Mouse (Mus musculus): ENCODE measurements around the gene Pacsin1. TPM values are rescaled to one million over a fixed set of nuclear protein-coding genes. Genes with fewer than 3 reads are reported as not detected.
"Not testable (repeated sequence)": the region's sequence is repeated elsewhere in the genome, so short reads cannot be mapped to it uniquely, and the experiment has no call there.

Gene Pacsin1
- polyA plus RNA-seq, 1 experiment from 2014 or later, result 32.1 TPM

DNA sequence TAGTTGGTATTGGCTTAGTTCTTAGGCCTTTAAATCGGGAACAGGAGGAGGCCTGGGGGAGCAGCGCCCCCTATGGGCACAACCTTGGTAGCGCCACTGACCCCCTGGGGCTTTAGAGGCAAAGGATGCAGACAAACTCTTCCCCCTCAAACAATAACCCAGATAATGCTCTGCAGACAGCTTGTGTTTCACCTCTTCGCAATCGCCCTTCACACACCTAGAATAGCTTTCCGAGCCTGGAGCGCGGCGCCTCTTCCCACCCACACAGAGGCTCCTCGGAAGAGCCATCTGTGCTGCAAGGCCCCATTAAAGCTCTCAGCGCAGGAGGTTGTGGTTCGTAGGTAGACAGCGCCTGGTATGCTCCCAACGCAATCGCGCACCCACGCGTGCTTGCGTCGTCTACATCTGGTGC is 16.4 kb upstream of the Pacsin1 start:
- H3K27ac ChIP-seq (replicated peaks), result no peak overlapping the region
- no peak for ATAC-seq (replicated peaks)
- no peaks in the 10 kb centered on the region for H3K36me3 ChIP-seq
- H3K9ac ChIP-seq (replicated peaks), result no peak overlapping the region
- no peaks in the 10 kb centered on the region for H3K27me3 ChIP-seq
- 69% methylated on average over 20 of the region's 20 CpGs for WGBS
- no peak overlapping the region for H3K4me2 ChIP-seq (replicated peaks)
- H3K9me3 ChIP-seq, result no peaks in the 10 kb centered on the region
- H3K4me1 ChIP-seq, result peaks cover 31% of the 10 kb centered on the region
- H3K4me3 ChIP-seq, result no peak overlapping the region

DNA sequence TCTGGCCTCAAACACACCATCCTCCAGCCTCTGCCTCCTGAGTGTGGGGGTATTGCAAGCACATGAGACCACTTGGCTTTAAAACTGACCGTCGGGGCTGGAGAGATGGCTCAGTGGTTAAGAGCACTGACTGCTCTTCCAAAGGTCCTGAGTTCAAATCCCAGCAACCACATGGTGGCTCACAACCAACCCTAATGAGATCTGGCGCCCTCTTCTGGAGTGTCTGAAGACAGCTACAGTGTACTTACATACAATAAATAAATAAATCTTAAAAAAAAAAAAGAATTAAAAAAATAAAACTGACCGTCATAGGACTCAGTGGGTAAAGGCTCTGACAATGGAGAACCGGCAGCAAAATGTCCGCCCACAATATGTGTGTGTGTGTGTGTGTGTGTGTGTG is 15.5 kb upstream of the Pacsin1 start:
- not testable (repeated sequence) for H3K27me3 ChIP-seq; H3K4me3 ChIP-seq; H3K36me3 ChIP-seq; H3K9me3 ChIP-seq; H3K4me2 ChIP-seq (replicated peaks); H3K9ac ChIP-seq (replicated peaks); ATAC-seq (replicated peaks); H3K27ac ChIP-seq (replicated peaks)
- peaks cover 25% of the 10 kb centered on the region for H3K4me1 ChIP-seq
- 89% methylated on average over 6 of the region's 6 CpGs for WGBS

DNA sequence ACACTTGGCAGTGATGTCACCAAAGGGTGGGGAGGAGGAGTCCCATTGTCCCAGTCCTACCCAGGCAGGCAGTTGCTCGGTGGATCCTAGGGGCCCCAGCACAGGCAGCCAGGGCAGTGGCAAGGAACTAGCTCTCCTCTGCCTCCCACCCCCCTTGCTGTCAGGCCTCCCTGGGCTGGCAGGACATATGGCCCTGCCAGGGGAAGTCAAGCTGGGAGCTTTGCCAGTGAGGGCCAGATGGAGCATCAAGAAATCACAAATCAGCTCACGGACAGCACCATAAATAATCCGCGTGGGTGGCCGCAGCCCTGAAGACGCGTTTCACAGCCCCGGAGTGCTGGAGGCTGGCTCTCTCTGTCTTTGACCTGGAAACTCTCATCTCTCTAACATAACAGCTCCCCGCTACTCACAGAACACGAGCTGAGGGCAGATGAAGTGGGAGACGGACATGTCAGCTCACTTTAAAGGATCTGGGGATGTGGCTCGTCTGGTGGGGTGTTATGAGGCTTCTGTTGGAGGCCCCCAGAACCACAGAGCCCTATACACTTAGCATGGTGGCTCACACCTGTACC is 12.7 kb upstream of the Pacsin1 start:
- Histone ChIP-seq H3K4me1 (peaks cover 14% of the 10 kb centered on the region), H3K9ac (replicated peaks) (peak overlapping the region; percentile 28; the same call in 1 of the 2 replicates), H3K9me3 (no peaks in the 10 kb centered on the region), H3K27ac (replicated peaks) (peak overlapping the region; percentile 81), H3K36me3 (no peaks in the 10 kb centered on the region), H3K4me3 (no peak overlapping the region), H3K4me2 (replicated peaks) (peak overlapping the region; percentile 19), H3K27me3 (no peaks in the 10 kb centered on the region)
- peak; percentile 84 for ATAC-seq (replicated peaks)
- WGBS, result 33% methylated on average over 12 of the region's 12 CpGs

DNA sequence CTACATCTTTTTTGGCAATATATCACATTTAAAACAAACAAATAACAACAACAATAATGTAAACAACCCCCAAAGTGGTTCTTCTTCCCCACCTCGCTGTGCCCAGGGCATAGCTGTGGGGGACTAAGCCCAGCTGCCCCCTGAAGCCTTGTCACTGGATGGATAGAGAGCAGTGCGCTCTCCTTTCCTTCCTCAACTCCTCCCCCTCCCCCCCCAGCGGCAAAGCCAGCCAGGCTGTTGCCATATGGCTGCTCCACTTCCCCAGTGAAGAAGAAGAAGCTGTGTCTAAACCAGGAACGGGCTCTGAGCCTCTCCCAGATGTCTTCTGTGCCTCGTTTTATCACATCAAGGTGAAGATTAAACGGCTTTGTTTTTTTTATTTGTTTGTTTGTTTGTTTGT is 12.2 kb upstream of the Pacsin1 start:
- H3K4me2 ChIP-seq (replicated peaks), result peak overlapping the region; percentile 19
- no peaks in the 10 kb centered on the region for H3K9me3 ChIP-seq
- no peaks in the 10 kb centered on the region for H3K27me3 ChIP-seq
- H3K27ac ChIP-seq (replicated peaks), result peak overlapping the region; percentile 81
- H3K4me3 ChIP-seq, result no peak overlapping the region
- peak; percentile 58 for ATAC-seq (replicated peaks)
- peaks cover 14% of the 10 kb centered on the region for H3K4me1 ChIP-seq
- no peak overlapping the region for H3K9ac ChIP-seq (replicated peaks)
- 40% methylated on average over 6 of the region's 6 CpGs for WGBS
- H3K36me3 ChIP-seq, result no peaks in the 10 kb centered on the region

DNA sequence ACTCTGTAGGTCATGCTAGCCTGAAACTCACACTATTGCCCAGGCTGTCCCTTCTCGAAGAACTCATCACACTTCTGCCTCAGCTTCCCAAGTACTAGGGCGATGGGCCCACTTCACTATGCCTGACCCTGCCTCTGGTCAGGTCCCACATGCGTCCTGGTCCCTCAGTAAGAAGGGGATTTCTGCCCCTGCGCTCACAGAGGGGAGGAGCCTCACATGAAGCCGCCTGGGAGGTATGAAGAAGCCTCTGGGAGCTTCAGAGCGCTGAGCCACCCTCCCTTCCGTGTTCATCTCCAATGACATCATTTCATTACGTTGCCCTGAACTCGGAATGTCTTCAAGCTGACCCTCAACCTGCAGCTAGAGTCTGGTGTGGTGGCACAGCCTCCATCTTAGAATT is 11.6 kb upstream of the Pacsin1 start:
- Histone ChIP-seq H3K4me1 (peaks cover 14% of the 10 kb centered on the region), H3K27ac (replicated peaks) (peak overlapping the region; percentile 81), H3K9ac (replicated peaks) (no peak overlapping the region), H3K27me3 (no peaks in the 10 kb centered on the region), H3K4me3 (no peak overlapping the region), H3K4me2 (replicated peaks) (no peak overlapping the region), H3K9me3 (no peaks in the 10 kb centered on the region), H3K36me3 (no peaks in the 10 kb centered on the region)
- ATAC-seq (replicated peaks), result no peak
- 85% methylated on average over 9 of the region's 9 CpGs for WGBS

DNA sequence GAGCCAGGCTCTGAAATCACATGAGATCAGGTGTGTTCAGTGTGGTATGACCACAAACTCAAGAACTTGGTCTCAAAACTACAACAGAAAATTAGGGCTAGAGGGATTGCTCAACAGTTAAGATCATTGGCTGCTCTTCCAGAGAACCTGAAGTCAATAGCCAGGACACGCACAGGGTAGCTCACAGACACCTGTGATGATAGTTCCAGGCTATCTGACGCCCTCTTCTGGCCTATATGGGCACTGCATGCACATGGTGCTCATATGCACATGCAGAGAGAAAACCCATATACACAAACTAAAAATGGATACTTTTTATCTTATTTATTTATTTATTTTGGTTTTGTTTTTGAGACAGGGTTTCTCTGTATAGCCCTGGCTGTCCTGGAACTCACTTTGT is 10.7 kb upstream of the Pacsin1 start:
- WGBS, result 32% methylated on average over 2 of the region's 2 CpGs
- no peak overlapping the region for H3K4me2 ChIP-seq (replicated peaks)
- ATAC-seq (replicated peaks), result no peak
- no peak overlapping the region for H3K27ac ChIP-seq (replicated peaks)
- no peaks in the 10 kb centered on the region for H3K36me3 ChIP-seq
- H3K4me3 ChIP-seq, result no peak overlapping the region
- no peak overlapping the region for H3K9ac ChIP-seq (replicated peaks)
- H3K27me3 ChIP-seq, result no peaks in the 10 kb centered on the region
- H3K9me3 ChIP-seq, result no peaks in the 10 kb centered on the region
- peaks cover 14% of the 10 kb centered on the region for H3K4me1 ChIP-seq

DNA sequence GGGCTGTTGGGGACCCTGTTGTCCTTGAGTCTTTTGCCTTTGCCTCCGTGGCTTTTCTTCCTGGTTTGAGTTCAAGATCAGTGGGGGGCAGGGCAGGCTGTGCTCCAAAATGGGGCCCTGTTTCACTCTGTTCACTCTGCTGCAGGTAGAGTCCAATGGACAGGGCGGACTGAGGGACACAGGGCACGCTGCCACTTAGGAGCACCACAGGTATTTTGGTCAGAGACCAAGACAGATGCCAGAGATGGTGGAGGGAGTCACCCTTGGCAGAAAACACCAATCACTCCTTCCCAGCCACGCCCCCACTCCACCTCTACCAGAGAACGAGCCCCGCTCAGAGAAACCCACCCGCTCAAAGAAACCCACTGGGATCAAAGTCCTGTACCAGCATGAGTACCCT is 9.5 kb upstream of the Pacsin1 start:
- Histone ChIP-seq H3K4me2 (replicated peaks) (no peak overlapping the region), H3K27me3 (no peaks in the 10 kb centered on the region; the same call in 1 of the 2 replicates), H3K9ac (replicated peaks) (no peak overlapping the region), H3K9me3 (no peaks in the 10 kb centered on the region), H3K4me3 (no peak overlapping the region), H3K27ac (replicated peaks) (no peak overlapping the region), H3K36me3 (no peaks in the 10 kb centered on the region), H3K4me1 (peaks cover 14% of the 10 kb centered on the region)
- 53% methylated on average over 7 of the region's 7 CpGs for WGBS
- no peak for ATAC-seq (replicated peaks)

DNA sequence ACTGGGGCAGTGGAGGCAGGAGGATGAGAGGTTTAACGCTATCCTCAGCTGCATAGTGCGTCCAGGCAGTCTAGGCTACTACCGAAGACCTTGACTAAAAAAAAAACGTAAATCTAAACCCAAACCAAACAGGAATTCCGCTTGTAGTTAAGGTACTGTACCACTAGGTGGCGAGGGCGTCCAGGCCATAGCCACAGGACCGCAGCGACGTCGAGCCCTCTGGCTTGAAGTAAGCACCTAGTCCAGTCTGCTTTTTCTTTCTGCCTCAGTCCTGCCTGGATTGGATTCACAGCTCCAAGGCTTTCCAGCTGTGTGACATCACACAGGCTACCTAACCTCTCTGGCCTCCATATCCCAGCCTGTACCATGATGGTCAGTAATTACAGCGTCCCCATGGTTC is 5.1 kb upstream of the Pacsin1 start:
- H3K4me3 ChIP-seq, result no peak overlapping the region
- H3K9ac ChIP-seq (replicated peaks), result no peak overlapping the region
- ATAC-seq (replicated peaks), result no peak
- H3K27ac ChIP-seq (replicated peaks), result no peak overlapping the region
- no peaks in the 10 kb centered on the region for H3K36me3 ChIP-seq
- H3K4me1 ChIP-seq, result peaks cover 4% of the 10 kb centered on the region; the same call in 1 of the 2 replicates
- H3K27me3 ChIP-seq, result no peaks in the 10 kb centered on the region; the same call in 1 of the 2 replicates
- H3K9me3 ChIP-seq, result no peaks in the 10 kb centered on the region
- WGBS, result 14% methylated on average over 12 of the region's 12 CpGs
- no peak overlapping the region for H3K4me2 ChIP-seq (replicated peaks)

DNA sequence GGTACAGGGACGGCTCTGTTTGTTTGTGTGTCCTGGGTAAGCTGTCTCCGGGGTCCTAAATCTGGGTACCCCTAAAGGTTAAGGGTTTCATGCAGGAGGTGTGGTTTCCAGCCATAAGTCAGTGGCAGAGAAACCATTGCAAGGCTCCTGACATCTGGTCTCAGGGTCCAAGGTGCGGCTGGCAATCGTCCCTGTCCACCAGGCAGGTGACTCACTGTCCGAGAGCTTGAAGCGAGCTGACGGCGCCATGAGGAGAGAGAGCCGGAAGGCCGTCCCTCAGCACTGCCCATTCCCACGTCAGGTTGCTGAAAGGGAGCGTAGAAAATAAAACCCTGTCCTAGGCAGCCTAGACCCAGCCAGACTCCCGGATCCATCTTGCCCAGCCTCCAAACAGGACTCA is 4.7 kb upstream of the Pacsin1 start:
- WGBS, result 83% methylated on average over 13 of the region's 13 CpGs

DNA sequence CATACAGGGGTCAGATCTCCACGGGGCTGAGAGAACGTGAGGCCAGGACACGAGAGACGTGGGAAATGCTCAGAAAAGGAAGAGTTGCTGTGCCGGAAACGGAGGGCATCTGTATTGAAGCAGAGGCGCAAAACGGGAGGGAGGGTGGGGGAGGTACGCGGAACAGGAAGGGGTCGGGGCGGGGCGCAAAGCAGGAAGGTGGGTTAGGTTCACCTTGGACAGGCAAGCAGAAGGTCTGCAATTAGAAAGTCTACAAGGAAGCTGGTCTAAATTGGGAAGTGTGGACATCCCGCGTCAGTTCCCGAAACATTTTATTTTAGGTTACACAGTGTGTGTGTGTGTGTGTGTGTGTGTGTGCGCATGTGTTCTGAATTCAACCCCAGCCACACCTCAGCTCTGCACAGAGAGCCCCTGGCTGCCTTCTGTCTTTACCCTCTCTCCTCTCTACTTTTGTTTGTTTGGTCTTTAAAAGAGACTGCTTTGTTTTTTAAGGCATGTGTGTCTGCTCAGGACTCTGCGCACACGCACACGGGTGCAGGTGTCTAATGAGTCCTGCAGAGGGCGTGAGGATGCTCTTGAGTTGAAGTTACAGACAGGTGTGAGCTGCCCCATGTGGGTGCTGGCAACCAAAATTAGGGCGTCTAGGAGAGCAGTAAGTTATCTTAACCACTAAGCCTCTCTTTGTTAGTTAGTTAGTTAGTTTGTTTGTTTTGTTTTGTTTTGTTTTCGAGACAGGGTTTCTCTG is 3.1 kb upstream of the Pacsin1 start:
- ATAC-seq (replicated peaks), result no peak
- no peak overlapping the region for H3K4me2 ChIP-seq (replicated peaks)
- peaks cover 20% of the 10 kb centered on the region for H3K4me1 ChIP-seq
- no peaks in the 10 kb centered on the region for H3K9me3 ChIP-seq
- no peak overlapping the region for H3K27ac ChIP-seq (replicated peaks)
- H3K27me3 ChIP-seq, result no peaks in the 10 kb centered on the region; the same call in 1 of the 2 replicates
- 86% methylated on average over 23 of the region's 23 CpGs for WGBS
- H3K9ac ChIP-seq (replicated peaks), result no peak overlapping the region
- no peak overlapping the region for H3K4me3 ChIP-seq
- H3K36me3 ChIP-seq, result no peaks in the 10 kb centered on the region

More for the DNA sequence above, 4.7 kb upstream of the Pacsin1 start:
- no peaks in the 10 kb centered on the region; the same call in 1 of the 2 replicates for H3K27me3 ChIP-seq
- no peak overlapping the region for H3K4me3 ChIP-seq
- no peaks in the 10 kb centered on the region for H3K36me3 ChIP-seq
- no peak for ATAC-seq (replicated peaks)
- H3K4me1 ChIP-seq, result peaks cover 6% of the 10 kb centered on the region; the same call in 1 of the 2 replicates
- H3K9ac ChIP-seq (replicated peaks), result no peak overlapping the region
- no peaks in the 10 kb centered on the region for H3K9me3 ChIP-seq
- no peak overlapping the region for H3K27ac ChIP-seq (replicated peaks)
- no peak overlapping the region for H3K4me2 ChIP-seq (replicated peaks)

DNA sequence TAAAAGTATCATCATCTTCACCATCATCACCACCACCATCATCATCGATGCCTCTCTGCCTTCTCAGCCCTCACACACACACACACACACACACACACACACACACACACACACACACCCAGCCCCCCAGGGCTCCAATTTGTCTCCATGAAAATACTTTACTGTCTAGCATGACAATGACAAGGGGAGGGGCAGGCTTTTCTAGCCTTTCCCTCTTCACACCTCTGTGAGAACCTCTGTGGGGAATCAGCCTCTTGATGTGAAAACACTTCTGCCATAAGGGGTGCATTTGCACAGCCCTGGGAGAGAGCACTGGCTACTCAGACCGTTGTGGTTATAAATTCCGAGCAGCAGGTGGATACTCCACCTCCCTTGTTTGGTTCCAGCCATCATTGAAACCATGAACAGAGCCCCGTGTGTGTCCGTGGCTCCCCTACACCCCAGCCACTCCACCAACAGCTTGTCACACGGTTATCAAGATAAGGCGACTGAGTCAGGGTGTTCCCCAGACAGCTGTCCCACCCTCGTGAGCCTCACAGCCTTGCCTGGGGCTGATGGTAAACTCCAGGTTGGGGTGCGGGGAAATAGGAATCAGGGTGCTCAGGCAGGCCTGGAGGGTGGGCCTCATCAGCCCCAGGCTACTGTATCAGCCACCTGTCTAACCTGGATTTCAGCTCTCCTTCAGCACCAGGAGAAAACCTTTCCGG is 1.9 kb upstream of the Pacsin1 start:
- Histone ChIP-seq H3K4me3 (no peak overlapping the region), H3K36me3 (no peaks in the 10 kb centered on the region), H3K27ac (replicated peaks) (no peak overlapping the region), H3K4me2 (replicated peaks) (no peak overlapping the region), H3K9ac (replicated peaks) (no peak overlapping the region), H3K4me1 (peaks cover 22% of the 10 kb centered on the region), H3K27me3 (no peaks in the 10 kb centered on the region; the same call in 1 of the 2 replicates), H3K9me3 (no peaks in the 10 kb centered on the region)
- ATAC-seq (replicated peaks), result no peak
- 82% methylated on average over 10 of the region's 10 CpGs for WGBS

DNA sequence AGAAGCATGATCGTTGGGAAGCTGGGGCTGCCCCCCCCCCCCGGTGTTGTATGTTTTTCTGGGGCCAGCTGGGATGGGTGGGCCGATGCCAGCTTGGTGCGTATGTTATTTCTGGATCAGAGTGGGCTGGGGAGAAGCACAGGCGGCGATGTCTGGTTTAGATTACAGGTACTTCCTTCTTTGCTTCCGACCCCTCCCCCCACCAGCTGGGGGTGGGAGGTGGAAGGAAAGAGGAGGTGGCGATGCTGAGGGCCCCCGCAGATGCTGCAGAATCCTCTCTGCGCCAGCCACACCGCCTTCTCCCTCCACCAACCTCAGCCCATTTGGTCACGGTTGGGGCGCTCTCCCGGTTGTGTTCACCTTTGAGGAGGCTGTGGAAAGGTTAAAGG is 696 bp downstream of the Pacsin1 start:
- ATAC-seq (replicated peaks), result peak; percentile 69
- no peaks in the 10 kb centered on the region for H3K36me3 ChIP-seq
- peak overlapping the region; percentile 81 for H3K4me2 ChIP-seq (replicated peaks)
- no peaks in the 10 kb centered on the region for H3K9me3 ChIP-seq
- no peaks in the 10 kb centered on the region for H3K27me3 ChIP-seq
- H3K4me1 ChIP-seq, result peaks cover 22% of the 10 kb centered on the region
- H3K27ac ChIP-seq (replicated peaks), result peak overlapping the region; percentile 54
- WGBS, result 3% methylated on average over 14 of the region's 14 CpGs
- peak overlapping the region; percentile 56 for H3K9ac ChIP-seq (replicated peaks)
- H3K4me3 ChIP-seq, result peak overlapping the region; percentile 59
